Mouse (Mus musculus): ENCODE measurements around the gene Kctd4.

Kctd4 gene

DNA sequence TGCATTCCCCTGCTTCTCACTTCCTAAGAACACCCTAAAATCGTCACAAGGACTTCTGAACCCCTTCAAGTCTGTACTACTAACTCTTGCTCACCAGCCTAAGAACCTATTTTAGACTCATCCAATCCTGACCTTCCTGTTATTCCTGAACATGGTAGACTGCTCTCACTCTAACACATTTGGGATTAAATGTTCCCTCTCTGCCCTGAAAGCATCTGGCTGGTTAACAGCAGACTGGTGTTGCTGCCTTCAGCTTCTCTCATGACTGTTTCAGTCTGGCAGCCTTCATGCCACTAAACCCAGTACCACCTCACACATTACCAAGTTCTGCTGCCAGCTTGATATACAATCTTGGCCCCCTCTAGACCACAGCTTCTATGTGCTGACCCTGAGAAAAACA lies 34.4 kb downstream of the Kctd4 start:
- intact Hi-C loops (cut with DNase I): no loop called here

DNA sequence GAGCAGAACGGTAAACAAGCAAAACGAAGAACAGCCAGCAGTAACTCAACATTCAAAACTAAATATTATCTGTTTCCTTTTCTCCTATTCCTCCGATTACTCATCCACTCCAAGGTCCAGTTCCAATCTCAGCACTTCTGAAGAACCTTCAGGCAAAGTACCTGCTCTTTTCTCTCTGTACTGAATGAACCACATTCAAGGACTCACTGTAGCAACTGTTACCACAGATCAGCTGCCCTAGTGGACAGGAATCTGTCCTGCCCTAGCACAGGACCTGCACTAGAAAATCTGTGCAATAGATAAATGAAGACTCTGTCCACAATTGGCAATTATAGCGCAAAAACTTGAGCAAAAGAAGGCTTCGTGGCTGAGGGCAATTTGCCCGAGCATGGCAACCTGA lies 36.1 kb downstream of the Kctd4 start:
- intact Hi-C loops (cut with DNase I): no loop called here

DNA sequence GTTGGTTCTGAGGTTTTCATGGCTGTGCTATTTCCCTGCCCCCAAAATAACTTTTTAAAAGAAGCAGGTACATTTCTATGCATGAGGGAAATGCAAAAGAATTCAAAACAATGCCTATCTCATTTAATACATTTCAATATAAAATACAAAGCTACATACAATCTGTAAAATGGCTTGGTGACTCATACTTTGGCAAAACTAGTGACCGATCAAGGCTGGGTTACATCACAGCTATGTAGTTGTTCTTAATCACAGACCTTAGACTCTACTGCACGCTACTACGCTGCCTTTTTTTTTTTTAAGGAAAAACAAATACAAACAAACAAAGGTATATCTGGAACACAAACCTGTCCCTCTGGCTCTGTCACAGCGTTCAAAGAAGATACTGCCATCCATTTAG lies 37.6 kb downstream of the Kctd4 start:
- intact Hi-C loops (cut with DNase I): no loop called here

DNA sequence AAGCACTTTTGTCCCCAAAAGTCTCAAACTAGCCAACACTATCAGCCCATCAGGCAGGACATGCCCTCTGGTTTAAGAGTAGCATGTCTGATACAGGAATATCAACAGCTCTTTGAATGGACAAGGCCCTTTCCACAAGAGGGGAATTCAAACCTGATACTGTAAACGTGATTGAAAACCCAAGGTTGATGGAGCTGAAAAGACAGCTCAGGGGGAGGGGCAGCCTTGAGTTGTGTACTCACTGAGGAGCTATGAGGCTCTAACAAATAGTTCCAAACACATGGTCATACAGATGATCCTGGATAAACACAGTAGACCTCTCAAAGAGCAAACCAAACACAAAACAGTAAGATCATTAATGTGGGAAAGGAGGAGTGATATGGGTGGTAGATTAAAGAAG lies 43.3 kb downstream of the Kctd4 start:
- intact Hi-C loops (cut with DNase I): no loop called here

DNA sequence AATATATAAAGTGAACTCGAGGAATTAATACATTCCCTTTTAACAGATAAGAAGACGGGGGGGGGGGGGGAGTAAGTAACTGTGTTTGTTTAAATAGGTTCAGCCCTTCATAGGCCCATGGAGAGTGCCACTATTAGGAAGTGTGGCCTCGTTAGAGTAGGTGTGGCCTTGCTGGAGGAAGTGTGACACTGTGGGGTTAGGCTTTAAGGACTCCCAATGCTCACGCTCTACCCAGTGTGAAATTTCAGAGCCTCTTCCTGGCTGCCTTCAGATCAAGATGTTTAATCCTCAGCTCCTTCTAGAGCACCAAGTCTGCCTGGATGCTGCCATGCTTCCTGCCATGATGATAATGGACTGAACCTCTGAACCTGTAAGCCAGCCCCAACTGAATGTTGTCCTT lies 47.0 kb downstream of the Kctd4 start:
- intact Hi-C loops (cut with DNase I): no loop called here

DNA sequence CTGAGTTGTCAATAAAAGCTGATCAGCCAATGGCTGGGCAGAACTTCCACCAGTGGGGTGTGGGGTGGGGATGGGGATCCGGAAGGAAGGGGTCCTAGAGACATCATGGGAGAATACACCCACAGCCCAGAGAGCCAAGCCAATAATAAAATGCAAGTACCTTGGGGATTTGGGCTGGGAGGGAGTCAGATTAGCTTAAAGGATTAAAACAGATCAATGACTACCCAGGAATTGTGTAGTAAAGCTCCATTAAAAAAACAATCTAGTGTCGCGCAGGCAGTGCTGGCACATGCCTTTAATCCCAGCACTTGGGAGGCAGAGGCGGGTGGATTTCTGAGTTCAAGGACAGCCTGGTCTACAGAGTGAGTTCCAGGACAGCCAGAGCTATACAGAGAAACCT lies 50.2 kb downstream of the Kctd4 start:
- intact Hi-C loops (cut with DNase I): no loop called here

DNA sequence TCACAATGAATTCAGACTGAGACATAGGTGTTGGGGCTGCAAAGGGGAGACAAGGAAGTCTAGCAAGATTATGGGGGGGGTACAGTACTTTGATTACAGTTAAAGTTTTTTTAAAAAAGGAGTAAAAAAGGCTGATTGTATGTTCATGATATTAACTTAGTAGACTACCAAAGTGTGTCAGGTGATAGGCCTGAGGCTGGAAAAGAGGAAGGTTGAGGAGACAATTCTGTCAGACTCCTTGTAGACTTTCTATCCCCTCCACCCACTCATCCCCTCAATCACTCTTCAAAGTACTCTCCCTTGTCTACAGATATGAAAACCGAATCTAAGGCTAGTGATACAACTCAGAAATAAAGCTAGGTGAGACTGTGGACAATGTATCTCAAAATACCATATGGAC lies 53.4 kb downstream of the Kctd4 start:
- intact Hi-C loops (cut with DNase I): no loop called here

DNA sequence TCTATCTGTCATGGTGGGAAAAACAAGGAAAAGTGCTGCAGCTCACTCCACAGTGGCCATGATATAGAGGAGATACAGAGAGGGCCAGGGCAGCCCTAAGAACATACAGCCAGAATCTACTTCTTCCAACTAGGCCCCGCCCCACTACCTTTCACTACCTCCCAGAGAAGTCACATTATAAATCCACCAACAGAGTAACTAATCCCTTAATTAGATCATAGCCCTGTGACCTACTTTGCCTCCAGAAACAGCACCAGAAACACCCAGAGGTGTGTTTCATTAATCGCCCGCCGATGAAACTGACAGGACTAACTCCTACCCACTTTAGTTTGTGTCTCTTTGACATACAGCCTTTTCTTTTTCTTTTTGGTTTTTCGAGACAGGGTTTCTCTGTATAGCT lies 54.4 kb downstream of the Kctd4 start:
- intact Hi-C loops (cut with DNase I): no loop called here

DNA sequence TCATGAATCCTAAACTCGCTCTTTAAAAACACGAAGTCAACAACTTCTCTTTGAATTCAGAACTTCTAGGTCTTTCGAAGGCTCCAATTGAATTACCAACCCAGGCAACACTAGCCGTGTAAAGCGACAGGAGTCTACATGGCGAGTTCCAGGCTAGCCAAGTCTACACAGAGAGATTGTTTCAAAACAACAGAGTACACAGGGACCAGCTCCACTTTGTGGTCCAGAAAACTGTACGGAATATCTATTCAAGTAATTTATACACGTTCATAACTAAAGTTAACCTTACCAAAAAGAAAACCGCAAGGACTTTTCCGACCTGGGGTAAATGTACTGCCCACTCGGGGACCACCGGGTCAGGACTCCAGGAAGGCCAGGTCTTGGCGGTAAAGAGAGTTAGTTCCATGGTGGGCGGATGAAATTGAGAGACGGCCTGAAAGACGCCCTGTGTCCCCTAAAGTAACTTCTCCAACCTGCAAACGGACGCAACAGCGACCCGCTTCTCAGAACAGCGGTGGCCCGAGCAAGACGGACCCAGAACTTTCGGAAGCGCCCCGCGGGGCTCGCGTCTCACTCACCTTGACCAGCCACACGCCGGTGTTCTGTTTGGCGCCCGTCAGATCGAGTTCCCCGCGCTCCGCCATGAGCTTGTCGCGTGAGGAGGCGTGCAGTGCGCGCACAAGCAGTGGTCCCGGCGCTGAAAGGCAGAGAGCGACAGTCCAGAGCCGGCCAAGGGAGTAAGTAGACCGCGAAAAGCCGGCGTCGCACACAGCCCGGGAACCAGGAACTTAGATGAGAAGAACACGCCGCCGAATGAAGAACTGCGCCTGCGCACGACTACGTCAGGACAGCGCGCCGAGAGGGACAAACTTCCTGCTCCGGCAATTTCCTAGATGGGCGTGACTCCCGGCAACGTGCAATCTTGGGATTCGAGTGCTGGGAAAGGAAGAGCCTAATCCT lies 55.6 kb downstream of the Kctd4 start, which contains the start of gene Gtf2f2:
Gtf2f2 (minus strand) TSS at position 764 of the 960 bp plus-strand sequence.
- intact Hi-C loops (cut with DNase I): no loop called here

DNA sequence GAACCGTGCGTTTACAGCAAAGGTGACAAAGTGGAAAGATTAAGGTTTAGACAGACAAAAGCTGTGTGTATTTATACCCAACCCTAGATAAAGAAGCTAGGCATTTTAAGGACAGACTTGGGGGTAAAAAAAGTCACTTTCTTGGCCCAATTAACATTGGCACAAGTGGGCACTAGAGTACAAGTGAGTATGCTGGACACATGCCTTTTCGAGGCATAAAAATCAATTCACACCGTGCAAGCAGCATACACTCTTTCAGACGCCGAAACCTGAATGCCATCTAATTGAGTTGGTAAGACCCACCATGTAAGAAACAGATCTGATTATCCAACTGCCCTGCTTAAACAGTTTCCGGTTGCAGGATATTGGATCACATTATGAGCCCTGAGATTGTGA lies 56.3 kb downstream of the Kctd4 start:
- intact Hi-C loops (cut with DNase I): no loop called here

DNA sequence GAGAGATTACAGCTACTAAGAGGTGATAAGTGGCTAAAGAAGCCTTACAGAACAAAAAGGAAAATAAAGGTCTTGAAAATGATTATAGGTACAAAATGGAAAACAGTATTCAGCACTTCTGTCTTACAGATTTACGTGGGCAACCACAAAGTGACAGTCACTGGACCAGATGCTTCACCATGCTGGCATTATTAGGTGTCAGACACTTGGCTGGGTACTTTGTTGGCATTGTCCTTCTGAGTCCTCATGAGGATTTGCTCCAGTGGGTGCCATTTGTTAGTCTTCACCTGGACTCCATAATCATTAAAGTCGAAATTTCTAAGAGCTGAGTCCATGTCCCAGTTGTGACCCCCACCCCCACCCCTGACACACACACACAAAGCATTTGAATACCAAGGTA lies 59.5 kb downstream of the Kctd4 start:
- intact Hi-C loops (cut with DNase I): no loop called here
